Mouse (Mus musculus): ENCODE measurements around the gene Foxm1. TPM values are rescaled to one million over a fixed set of nuclear protein-coding genes. Genes with fewer than 3 reads are reported as not detected.
A peak's percentile ranks its signal among the peaks of the same experiment; 100 is the strongest.

Gene Foxm1
- total RNA-seq, 2 experiments from 2014 or later, result 10.4 to 14.1 TPM

DNA sequence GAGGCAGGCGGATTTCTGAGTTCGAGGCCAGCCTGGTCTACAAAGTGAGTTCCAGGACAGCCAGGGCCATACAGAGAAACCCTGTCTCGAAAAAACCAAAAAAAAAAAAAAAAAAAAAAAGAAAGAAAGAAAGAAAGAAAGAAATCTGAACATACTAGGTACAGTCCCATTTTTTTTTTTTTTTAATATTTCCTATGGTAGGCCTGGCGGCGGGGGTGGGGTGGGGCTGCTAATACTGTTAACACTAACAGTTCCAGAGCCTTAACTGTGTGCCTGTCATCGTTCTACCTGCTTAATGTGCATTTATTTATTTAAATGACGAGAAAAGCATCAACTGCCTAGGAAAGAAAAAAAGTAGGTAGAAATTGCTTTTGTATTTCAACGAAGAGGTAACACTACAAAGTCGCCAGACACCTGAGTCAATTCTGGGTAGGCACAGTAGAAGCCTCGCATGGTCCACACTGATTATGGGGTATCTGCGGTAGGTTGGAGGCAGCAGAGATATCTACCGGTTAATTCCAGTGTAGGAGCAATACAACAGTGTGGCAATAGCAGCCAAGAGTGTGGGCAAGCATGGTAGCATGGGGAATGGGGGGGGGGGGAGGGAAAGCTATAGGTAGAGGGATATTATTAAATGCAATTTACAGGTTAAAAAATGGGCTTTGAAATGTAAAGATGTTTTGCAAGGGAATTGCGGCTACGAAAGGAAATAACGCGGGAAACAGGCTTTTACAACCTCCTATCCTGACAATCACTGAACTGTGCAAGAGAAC, 60.9 kb downstream of the Foxm1 start:
- no peak for DNase-seq
- intact Hi-C loops (cut with DNase I), result no loop called here

DNA sequence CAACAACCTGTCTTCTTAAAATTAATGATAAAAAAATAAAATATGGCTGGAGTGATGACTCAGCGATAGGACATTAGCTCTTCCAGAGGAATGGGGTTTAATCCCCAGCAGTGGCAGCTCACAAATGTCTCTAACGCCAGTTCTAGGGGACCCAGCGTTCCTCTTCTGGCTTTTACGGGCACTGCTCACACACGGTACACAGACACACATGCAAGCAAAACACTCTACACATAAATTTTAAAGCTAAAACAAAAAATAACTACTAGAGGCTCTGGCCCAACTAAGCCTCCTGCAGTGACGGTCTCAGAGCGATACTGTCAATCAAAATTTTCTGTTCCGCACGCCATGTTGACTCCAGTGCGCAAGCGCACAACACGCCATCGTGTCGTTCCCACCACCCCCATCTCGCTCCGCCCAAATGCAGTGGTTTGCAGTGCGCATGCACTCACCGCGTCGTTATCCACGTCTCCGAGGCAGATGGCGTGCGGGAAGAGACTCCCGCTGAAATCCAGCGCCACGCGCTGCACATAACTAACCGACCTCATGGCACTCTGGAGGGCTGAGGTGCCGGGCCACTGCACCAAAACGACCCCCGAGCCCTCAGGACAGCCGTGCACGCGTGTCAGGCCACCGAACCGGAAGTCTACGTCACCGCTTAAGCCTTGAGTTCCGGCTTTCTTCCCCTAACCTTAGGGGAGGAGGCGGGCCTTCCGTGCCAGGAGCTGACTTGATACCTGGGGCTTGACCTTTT, 61.7 kb downstream of the Foxm1 start, which contains the start of gene Itfg2:
Gene Itfg2 (minus strand): TSS at position 663 of the 751 bp plus-strand sequence.
- intact Hi-C loops (cut with DNase I), result no loop called here
- peak; percentile 98 for DNase-seq

DNA sequence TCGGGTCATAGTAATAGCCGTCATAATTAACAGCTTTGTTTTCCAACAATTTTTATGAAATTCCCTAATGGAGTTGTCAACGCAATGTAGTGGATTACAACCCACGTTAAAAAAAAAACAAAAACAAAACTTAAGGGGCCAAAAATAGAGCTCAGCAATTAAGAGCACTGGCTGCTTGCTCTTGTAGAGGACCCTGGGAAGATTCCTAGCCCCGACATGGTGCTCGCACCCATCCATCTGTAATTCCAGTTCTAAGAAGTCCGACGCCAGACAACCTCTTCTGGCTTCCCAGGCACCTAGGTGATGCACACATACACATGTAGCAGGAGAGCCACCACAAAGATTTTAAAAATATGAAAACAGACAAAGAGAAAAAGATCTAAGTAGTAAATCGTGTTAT, 62.3 kb downstream of the Foxm1 start:
- intact Hi-C loops (cut with DNase I), result no loop called here
- DNase-seq, result peak in 1 of 2 experiments; percentile 24

Other genes with a start within 250 kb of the Foxm1 start
- 100 to 1,000 TPM; 184 to 197 TPM for gene Tspan9, start 219.4 kb upstream of the Foxm1 start, total RNA-seq (2021)
- 1 to 10 TPM; 5.7 to 6.1 TPM for gene Tead4, start 62.1 kb upstream of the Foxm1 start, total RNA-seq (2021)
- gene Tulp3, start 7.1 kb upstream of the Foxm1 start, total RNA-seq (2021), result 1 to 10 TPM; 8.7 to 8.9 TPM
- 10 to 100 TPM; 14.7 to 15.3 TPM for gene Rhno1, start 56 bp upstream of the Foxm1 start, total RNA-seq (2021)
- not detected for gene Tex52, start 12.5 kb downstream of the Foxm1 start, total RNA-seq (2021)
- gene Gm44596, start 12.5 kb downstream of the Foxm1 start, total RNA-seq (2021), result not detected
- gene Nrip2, start 36.3 kb downstream of the Foxm1 start, total RNA-seq (2021), result 1 to 10 TPM; 3.6 TPM
- 10 to 100 TPM; 21.5 to 30.8 TPM for gene Itfg2, start 62.0 kb downstream of the Foxm1 start, total RNA-seq (2021)
- gene Fkbp4, start 75.7 kb downstream of the Foxm1 start, total RNA-seq (2021), result 100 to 1,000 TPM; 202 to 247 TPM
- 1 to 10 TPM in 1 of 2 experiments, under 1 TPM in 1; 0.50 to 1.3 TPM for gene Pzp, start 163.8 kb downstream of the Foxm1 start, total RNA-seq (2021)
- gene A2ml1, start 218.6 kb downstream of the Foxm1 start, total RNA-seq (2021), result not detected

Measured in heart, postnatal 10 days (tissue).